Mouse (Mus musculus): ENCODE results near the gene Spag9. TPM values are rescaled to one million over a fixed set of nuclear protein-coding genes. Genes with fewer than 3 reads are reported as not detected.

The Spag9 gene
- polyA plus RNA-seq, 1 experiment from 2014 or later = 10.0 TPM

DNA sequence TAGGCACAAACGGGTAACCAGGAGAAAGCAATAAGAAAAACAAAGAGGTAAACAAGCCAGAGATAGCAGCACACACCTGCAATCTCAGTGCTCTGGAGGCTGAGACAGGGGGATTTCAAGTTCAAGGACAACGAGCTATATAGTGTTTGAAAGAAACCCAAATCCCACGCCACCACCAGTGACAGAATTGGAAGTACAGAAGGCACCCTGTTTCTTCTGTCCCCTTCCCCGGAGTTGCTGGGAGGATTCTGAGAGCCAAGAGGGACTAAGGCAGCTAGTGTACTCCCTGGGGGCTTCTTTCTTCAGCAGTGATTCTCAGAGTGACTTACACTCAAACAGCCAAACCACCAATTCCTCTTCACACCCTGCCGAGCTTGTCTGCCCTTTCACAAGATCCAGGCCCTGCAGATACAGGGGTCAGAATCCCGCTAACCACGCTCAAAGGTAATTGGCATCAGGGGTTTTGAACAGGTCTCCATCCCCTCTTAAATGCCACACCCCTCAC is 164.1 kb downstream of the Spag9 start:
- H3K27me3 ChIP-seq = peaks cover 8% of the 10 kb centered on the region
- ATAC-seq (ENCODE audit: low read depth) (no peak), DNase-seq (no peak)
- WGBS (ENCODE audit: insufficient replicate concordance) = 51% methylated on average over 7 of the region's 7 CpGs
- no peaks in the 10 kb centered on the region for H3K36me3 ChIP-seq
- H3K4me2 ChIP-seq = no peak overlapping the region
- no peaks in the 10 kb centered on the region for H3K9me3 ChIP-seq (replicated peaks)
- H3K9ac ChIP-seq = no peak overlapping the region
- peaks cover 18% of the 10 kb centered on the region for H3K4me1 ChIP-seq (replicated peaks)
- no peak overlapping the region for H3K27ac ChIP-seq
- H3K4me3 ChIP-seq (replicated peaks) = no peak overlapping the region

DNA sequence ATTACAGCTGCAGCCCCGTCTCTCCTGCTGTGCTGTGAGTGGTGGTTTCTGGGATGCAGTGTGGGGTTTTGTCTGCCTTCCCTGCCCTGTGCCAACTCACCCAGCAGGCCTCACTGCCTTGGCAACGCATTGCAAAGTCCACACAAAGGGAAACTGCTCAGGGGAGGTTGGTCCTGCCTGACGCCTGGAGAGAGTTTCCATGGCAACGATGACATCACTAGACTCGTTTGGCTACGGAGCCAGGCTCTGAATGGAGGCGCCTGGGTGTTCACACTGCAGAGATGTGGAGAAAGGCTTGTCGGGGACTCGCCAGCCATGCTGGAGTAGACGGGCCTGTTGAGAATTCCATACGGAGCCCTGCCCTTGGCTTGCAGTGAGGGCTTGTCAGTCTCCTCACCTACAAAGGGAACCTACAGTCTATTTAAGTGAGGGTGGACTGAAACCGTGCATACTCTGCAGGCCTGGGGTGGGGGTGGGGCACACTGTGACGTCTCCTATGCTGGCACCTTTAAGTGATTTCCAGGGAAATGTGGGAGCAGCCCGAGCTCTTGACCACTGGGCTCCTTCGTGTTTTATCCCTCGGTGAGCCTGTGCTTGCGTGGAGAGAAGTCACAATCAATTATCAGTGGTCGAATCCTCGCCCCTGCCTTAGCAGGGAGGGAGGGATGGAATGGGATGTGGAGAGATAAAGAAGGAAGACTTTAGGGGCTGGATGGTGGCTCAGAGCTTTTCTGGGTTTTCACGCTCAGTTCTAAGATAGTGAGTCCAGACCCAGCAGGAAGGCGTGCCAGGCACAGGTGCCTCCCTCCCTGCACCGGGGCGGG is 164.8 kb downstream of the Spag9 start:
- peak; percentile 37 for ATAC-seq (ENCODE audit: low read depth)
- Histone ChIP-seq H3K4me3 (replicated peaks) (no peak overlapping the region), H3K36me3 (no peaks in the 10 kb centered on the region), H3K4me2 (peak overlapping the region; percentile 44), H3K4me1 (replicated peaks) (peaks cover 18% of the 10 kb centered on the region), H3K27me3 (peaks cover 8% of the 10 kb centered on the region), H3K9ac (no peak overlapping the region), H3K27ac (no peak overlapping the region), H3K9me3 (replicated peaks) (no peaks in the 10 kb centered on the region)
- DNase-seq = no peak
- WGBS (ENCODE audit: insufficient replicate concordance) = 15% methylated on average over 23 of the region's 23 CpGs

DNA sequence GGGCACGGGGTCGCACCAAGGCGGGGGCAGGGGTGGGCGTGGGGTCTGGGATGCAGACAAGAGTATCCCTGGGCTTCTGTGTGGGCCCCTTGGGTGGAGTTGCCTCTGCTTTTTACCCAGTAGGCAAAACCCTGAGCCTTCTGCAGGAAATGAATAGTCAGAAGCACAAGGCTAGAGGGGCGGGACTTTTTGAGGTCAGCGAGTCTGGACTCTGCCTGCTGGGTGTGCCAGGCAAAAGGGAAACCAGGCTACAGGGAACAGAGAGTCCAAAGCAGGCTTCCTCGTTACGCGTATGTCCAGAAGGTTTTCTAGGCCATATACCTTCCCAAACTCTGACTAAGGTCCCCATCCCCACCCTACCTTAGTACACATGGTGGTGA is 165.4 kb downstream of the Spag9 start:
- WGBS (ENCODE audit: insufficient replicate concordance) = 19% methylated on average over 9 of the region's 9 CpGs
- no peaks in the 10 kb centered on the region for H3K9me3 ChIP-seq (replicated peaks)
- peak overlapping the region; percentile 15; the same call in 1 of the 2 replicates for H3K27ac ChIP-seq
- H3K9ac ChIP-seq = no peak overlapping the region
- no peak overlapping the region for H3K4me3 ChIP-seq (replicated peaks)
- peaks cover 21% of the 10 kb centered on the region for H3K4me1 ChIP-seq (replicated peaks)
- no peak for DNase-seq
- peak; percentile 62 for ATAC-seq (ENCODE audit: low read depth)
- H3K27me3 ChIP-seq = peaks cover 8% of the 10 kb centered on the region
- no peaks in the 10 kb centered on the region for H3K36me3 ChIP-seq
- peak overlapping the region; percentile 44 for H3K4me2 ChIP-seq

DNA sequence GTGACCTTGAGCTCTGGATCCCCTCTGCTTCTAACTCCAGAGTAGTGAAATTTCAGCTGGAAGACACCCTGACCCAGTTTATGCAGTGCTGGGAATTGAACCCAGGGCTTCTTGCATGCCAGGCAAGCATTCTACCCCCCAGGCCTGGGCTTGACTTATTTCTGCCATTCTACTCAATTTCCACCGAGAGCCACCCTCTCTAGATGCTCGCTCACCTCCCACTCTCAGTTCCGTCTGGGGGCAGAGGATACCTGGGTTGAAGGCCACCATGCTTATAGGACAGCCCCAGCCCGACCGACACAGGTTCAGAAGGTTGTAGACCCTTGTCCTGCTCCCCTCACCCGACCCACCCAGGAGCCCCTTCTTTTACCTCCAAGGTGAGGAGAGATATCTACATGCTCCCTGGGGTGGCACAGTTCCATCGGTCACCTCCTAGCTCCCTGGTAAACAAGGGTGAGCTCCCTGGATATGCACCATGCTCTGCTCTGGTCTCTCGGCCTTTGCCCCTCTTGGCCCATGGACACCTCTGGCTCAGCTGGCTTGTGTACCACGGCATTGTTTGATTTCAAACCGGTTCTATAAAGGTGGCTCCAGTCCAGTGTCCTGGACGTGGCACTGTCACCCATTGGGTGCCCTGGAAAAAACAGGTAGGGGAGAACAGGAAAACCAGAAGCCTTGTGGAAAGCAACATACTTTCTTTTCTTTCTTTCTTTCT is 166.1 kb downstream of the Spag9 start:
- no peak for ATAC-seq (ENCODE audit: low read depth)
- no peaks in the 10 kb centered on the region for H3K9me3 ChIP-seq (replicated peaks)
- H3K4me2 ChIP-seq = no peak overlapping the region
- no peak overlapping the region for H3K9ac ChIP-seq
- H3K27ac ChIP-seq = peak overlapping the region; percentile 15; the same call in 1 of the 2 replicates
- peaks cover 3% of the 10 kb centered on the region; the same call in 1 of the 2 replicates for H3K27me3 ChIP-seq
- H3K36me3 ChIP-seq = no peaks in the 10 kb centered on the region
- DNase-seq = no peak
- H3K4me3 ChIP-seq (replicated peaks) = no peak overlapping the region
- WGBS (ENCODE audit: insufficient replicate concordance) = 66% methylated on average over 11 of the region's 11 CpGs
- peaks cover 21% of the 10 kb centered on the region for H3K4me1 ChIP-seq (replicated peaks)

DNA sequence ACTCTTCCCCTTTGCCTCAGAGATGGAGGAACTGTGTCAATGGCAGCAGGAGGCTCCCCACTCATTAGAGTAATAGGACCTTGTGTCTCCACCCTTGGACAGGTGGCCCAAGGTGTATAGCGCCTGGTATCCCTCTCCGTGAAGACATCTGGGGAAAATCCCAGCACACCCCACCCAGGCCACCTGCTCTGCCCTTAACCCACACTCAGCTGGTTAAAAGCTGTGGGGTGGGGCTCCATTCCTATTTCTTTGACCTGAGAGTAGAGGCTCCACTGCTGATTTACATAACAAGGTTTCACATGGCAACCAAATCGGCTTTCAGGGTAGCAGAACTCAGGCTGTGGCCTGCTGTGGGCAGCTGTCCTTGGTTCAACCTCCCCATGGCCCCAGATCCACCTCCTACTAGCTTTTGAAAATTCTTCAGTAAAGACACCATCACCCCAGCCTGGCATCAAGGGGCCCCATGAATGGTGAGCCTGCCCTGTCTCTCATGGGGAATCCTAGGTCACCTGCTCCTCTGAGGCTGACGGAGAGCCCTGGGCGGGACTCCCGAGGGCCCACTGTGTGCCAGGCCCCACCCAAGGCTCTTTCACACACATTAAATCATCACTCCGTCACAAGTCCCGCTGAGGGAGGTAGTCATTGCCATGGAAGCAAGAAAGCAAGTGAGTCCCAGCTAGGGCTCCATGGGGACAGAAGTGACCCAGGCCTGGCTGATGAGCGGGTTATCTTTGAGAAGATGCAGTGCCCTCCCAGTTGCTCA is 167.3 kb downstream of the Spag9 start:
- Histone ChIP-seq H3K27ac (no peak overlapping the region), H3K9me3 (replicated peaks) (no peaks in the 10 kb centered on the region), H3K9ac (no peak overlapping the region), H3K4me2 (no peak overlapping the region), H3K4me1 (replicated peaks) (peaks cover 21% of the 10 kb centered on the region), H3K36me3 (no peaks in the 10 kb centered on the region), H3K4me3 (replicated peaks) (no peak overlapping the region), H3K27me3 (0 out of 2 replicates have a peak, but pooled peaks cover 3% of the 10 kb centered on the region)
- DNase-seq = no peak
- no peak for ATAC-seq (ENCODE audit: low read depth)
- 68% methylated on average over 9 of the region's 9 CpGs for WGBS (ENCODE audit: insufficient replicate concordance)

DNA sequence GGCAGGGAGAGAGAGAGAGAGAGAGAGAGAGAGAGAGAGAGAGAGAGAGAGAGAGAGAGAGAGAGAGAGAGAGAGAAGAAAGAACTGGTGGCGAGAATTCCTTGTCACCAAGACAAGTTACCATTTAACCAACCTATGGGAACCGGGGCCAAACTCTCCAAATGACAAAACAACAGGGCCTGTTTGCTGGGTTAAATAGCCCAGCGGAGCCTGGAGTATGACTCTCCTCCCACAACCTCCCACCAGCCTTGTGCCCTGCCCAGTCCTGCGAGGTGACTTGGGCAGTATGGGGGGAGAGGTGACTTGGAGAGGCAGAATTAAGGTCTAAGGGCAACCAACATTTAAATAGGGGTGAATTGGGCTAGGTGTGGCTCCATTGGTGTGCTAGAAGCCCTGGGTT is 169.9 kb downstream of the Spag9 start:
- H3K27me3 ChIP-seq = 0 out of 2 replicates have a peak, but pooled peaks cover 6% of the 10 kb centered on the region
- H3K9me3 ChIP-seq (replicated peaks) = no peaks in the 10 kb centered on the region
- H3K4me3 ChIP-seq (replicated peaks) = no peak overlapping the region
- no peaks in the 10 kb centered on the region for H3K36me3 ChIP-seq
- H3K4me1 ChIP-seq (replicated peaks) = peaks cover 13% of the 10 kb centered on the region
- ATAC-seq (ENCODE audit: low read depth) = no peak
- no peak for DNase-seq
- H3K9ac ChIP-seq = no peak overlapping the region
- 48% methylated on average over 4 of the region's 4 CpGs for WGBS (ENCODE audit: insufficient replicate concordance)
- H3K4me2 ChIP-seq = no peak overlapping the region
- no peak overlapping the region for H3K27ac ChIP-seq

DNA sequence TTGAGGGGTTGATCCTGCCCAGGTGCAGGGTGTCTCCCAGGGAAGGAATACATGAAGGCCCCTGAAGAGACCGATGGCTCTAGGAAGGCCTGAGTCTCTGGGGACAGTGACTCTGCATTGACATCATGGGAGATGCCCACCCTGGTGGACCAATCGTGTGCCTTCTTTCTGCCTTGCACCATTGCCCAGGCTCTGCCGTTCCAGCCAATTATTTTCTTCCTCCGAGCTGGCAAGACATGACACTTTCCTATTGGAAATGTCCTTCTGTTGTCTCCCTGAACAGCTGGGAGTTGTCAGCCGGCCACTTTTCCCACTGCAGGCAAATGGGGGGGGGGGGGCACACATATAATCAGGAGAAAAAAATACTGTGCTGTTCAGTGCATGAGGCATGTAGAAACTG is 172.3 kb downstream of the Spag9 start:
- 66% methylated on average over 5 of the region's 5 CpGs for WGBS (ENCODE audit: insufficient replicate concordance)
- no peaks in the 10 kb centered on the region for H3K9me3 ChIP-seq (replicated peaks)
- H3K27ac ChIP-seq = no peak overlapping the region
- DNase-seq (no peak), ATAC-seq (ENCODE audit: low read depth) (no peak)
- H3K36me3 ChIP-seq = no peaks in the 10 kb centered on the region
- no peak overlapping the region for H3K4me3 ChIP-seq (replicated peaks)
- no peak overlapping the region for H3K4me2 ChIP-seq
- H3K9ac ChIP-seq = no peak overlapping the region
- peaks cover 14% of the 10 kb centered on the region for H3K4me1 ChIP-seq (replicated peaks)
- H3K27me3 ChIP-seq = 0 out of 2 replicates have a peak, but pooled peaks cover 6% of the 10 kb centered on the region

DNA sequence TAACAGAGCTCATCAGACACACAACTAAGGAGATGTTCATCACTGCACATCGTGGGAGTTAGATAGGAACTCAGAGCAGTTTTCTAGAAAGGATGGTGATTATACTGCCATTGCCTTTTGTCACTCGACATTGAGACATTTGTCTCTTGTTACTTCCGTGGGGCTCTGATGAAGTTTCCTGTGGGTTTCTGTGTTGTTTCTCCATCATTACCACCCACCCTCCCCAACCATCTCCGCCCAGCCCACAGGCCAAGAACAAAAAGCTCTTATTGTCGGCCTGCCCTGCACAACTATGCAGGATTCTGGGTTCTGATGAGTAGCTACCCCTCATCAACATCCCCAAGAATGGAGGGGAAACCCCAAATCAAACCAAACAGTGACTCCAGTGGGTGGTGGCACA is 173.7 kb downstream of the Spag9 start:
- Histone ChIP-seq H3K27ac (no peak overlapping the region), H3K36me3 (no peaks in the 10 kb centered on the region), H3K9me3 (replicated peaks) (no peaks in the 10 kb centered on the region), H3K4me2 (no peak overlapping the region), H3K4me3 (replicated peaks) (no peak overlapping the region), H3K9ac (no peak overlapping the region), H3K4me1 (replicated peaks) (peaks cover 24% of the 10 kb centered on the region), H3K27me3 (0 out of 2 replicates have a peak, but pooled peaks cover 6% of the 10 kb centered on the region)
- ATAC-seq (ENCODE audit: low read depth) = no peak
- no peak for DNase-seq
- WGBS (ENCODE audit: insufficient replicate concordance) = 40% methylated on average over 5 of the region's 5 CpGs

DNA sequence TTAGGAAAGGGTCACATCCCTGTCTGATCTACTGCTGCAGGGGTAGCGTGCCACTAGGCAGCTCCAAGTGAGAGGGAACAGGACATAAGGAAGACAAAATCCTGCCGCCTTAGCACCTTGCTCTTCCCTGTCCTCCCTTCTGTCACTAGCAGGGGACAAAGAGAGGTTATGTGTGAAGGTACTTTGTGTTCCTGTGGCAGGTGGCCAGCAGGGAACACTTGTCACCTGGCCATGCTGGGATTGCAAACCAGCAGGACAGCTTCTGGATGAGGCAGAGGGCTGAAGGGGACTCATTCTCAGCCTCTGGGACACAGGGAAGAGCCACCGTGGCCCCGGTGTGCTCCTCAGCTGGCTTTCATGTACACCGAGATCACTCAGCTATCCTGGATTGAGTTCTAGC is 175.8 kb downstream of the Spag9 start:
- DNase-seq = no peak
- H3K4me1 ChIP-seq (replicated peaks) = peaks cover 32% of the 10 kb centered on the region
- 73% methylated on average over 5 of the region's 5 CpGs for WGBS (ENCODE audit: insufficient replicate concordance)

DNA sequence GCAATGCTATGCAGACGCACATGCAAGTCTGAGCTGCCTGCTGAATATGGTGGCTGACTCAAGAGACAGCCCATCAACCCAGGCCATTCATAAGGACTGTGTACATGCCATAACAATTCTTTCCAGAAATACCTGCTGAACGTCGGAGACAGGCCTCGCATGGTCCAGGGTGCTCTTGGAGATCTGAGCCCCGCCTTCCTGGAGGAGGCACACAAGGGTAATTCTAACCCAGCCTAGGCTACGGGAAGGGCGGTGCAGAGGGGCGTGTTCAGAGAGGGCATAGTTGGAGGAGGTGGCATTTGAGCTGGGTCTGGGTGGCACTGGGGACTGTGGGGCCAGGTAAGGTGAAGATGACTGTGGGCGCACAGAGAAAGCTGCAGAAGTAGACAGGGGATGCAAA is 176.3 kb downstream of the Spag9 start:
- H3K27ac ChIP-seq = no peak overlapping the region
- WGBS (ENCODE audit: insufficient replicate concordance) = 61% methylated on average over 9 of the region's 9 CpGs
- ATAC-seq (ENCODE audit: low read depth) (0 out of 2 replicates have a peak, but pooled peaks have one; percentile 35), DNase-seq (no peak)
- H3K4me2 ChIP-seq = no peak overlapping the region
- no peak overlapping the region for H3K4me3 ChIP-seq (replicated peaks)
- H3K27me3 ChIP-seq = 0 out of 2 replicates have a peak, but pooled peaks cover 6% of the 10 kb centered on the region
- H3K36me3 ChIP-seq = no peaks in the 10 kb centered on the region
- H3K4me1 ChIP-seq (replicated peaks) = peaks cover 32% of the 10 kb centered on the region
- no peak overlapping the region for H3K9ac ChIP-seq
- no peaks in the 10 kb centered on the region for H3K9me3 ChIP-seq (replicated peaks)

More for the DNA sequence above, 175.8 kb downstream of the Spag9 start:
- Histone ChIP-seq H3K27me3 (0 out of 2 replicates have a peak, but pooled peaks cover 6% of the 10 kb centered on the region), H3K4me2 (no peak overlapping the region), H3K27ac (no peak overlapping the region), H3K9ac (no peak overlapping the region), H3K36me3 (no peaks in the 10 kb centered on the region), H3K4me3 (replicated peaks) (no peak overlapping the region), H3K9me3 (replicated peaks) (no peaks in the 10 kb centered on the region)
- ATAC-seq (ENCODE audit: low read depth) = no peak

DNA sequence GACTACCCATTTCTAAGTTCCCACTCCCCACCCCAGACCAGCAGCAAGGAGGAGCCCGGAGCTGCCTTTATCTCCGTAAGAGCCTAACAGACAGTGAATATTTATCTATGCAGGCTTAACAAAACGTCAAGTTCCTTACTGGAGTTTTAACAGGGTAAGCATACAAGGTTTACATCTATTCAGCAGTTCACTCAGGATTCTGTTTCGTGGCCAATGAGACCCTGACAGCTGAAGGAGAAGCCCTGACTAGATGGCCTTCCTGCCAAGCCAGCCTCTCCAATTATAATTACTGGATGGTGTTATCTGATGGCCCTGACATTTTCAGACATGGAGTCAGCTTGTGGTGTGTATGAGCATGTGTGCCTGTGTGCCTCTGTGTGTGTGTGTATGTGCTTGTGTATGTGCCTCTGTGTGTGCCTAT is 177.8 kb downstream of the Spag9 start:
- Histone ChIP-seq H3K9me3 (replicated peaks) (no peaks in the 10 kb centered on the region), H3K27ac (peak overlapping the region; percentile 47), H3K4me1 (replicated peaks) (peaks cover 32% of the 10 kb centered on the region), H3K4me3 (replicated peaks) (no peak overlapping the region), H3K36me3 (no peaks in the 10 kb centered on the region), H3K4me2 (no peak overlapping the region), H3K27me3 (0 out of 2 replicates have a peak, but pooled peaks cover 6% of the 10 kb centered on the region), H3K9ac (peak overlapping the region; percentile 22; the same call in 1 of the 2 replicates)
- no peak for DNase-seq
- peak; percentile 76 for ATAC-seq (ENCODE audit: low read depth)
- 19% methylated on average over 4 of the region's 4 CpGs for WGBS (ENCODE audit: insufficient replicate concordance)

Measured in liver, embryonic 13.5 days (tissue).